Mouse (Mus musculus) stomach, postnatal 0 days (tissue): ENCODE measurements around the gene Tceanc2. TPM values are rescaled to one million over a fixed set of nuclear protein-coding genes. Genes with fewer than 3 reads are reported as not detected.

Source experiments
- ATAC-seq: fragments of 200-750 bp; cut with Nextera tagmentation; 2 replicates; pipeline ENCODE4 v1.8.0; 2017; ENCODE audit not compliant: low FRiP score, low TSS enrichment
- DNase-seq: peaks from one replicate; pipeline ENCODE4 v3.0.0-alpha.2; 2016; ENCODE audit warnings: low spot score
- H3K27ac ChIP-seq: fragments of 300-500 bp; sonication (generic); replicated peaks from 2 replicates; pipeline ENCODE4 v1.5.1; 2014; ENCODE audit warnings: mild to moderate bottlenecking, control low read depth
- H3K27me3 ChIP-seq: fragments of 300-500 bp; sonication (generic); 2 replicates; pipeline ENCODE4 v1.6.1; 2014; ENCODE audit warnings: low read length; ENCODE audit not compliant: control insufficient read depth, insufficient read depth
- H3K36me3 ChIP-seq: fragments of 300-500 bp; sonication (generic); 2 replicates; pipeline ENCODE4 v1.6.1; 2014; ENCODE audit warnings: low read length, mixed read lengths; ENCODE audit not compliant: control insufficient read depth, insufficient read depth
- H3K4me1 ChIP-seq: fragments of 300-500 bp; sonication (generic); replicated peaks from 2 replicates; pipeline ENCODE4 v1.6.1; 2014; ENCODE audit warnings: antibody characterized with exemption; ENCODE audit not compliant: control insufficient read depth, insufficient read depth
- H3K4me2 ChIP-seq: fragments of 300-500 bp; sonication (generic); replicated peaks from 2 replicates; pipeline ENCODE4 v1.6.1; 2014; ENCODE audit warnings: low read depth, mild to moderate bottlenecking, control low read depth, moderate library complexity
- H3K4me3 ChIP-seq: fragments of 300-500 bp; sonication (generic); 2 replicates; pipeline ENCODE4 v1.5.1; 2014; ENCODE audit warnings: low read depth, low read length, control low read depth
- H3K9ac ChIP-seq: fragments of 300-500 bp; sonication (generic); 2 replicates; pipeline ENCODE4 v1.6.1; 2014; ENCODE audit warnings: mild to moderate bottlenecking, low read length, control low read depth, mixed read lengths
- H3K9me3 ChIP-seq: fragments of 300-500 bp; sonication (generic); 2 replicates; pipeline ENCODE4 v1.6.1; 2016; ENCODE audit warnings: low read length; ENCODE audit not compliant: control insufficient read depth
- CTCF ChIP-seq: IDR thresholded peaks from 2 replicates; pipeline ENCODE4 v1.5.1; 2016; ENCODE audit warnings: antibody characterized with exemption, low read depth, mild to moderate bottlenecking, moderate library complexity
- EP300 ChIP-seq: optimal IDR thresholded peaks from 2 replicates; pipeline ENCODE3; 2016; ENCODE audit warnings: antibody characterized with exemption
- WGBS: fragments of 180-500 bp; shearing (Covaris S2); extraction: QIAGEN DNeasy Blood & Tissue Kit; methylation state at CpG from one replicate; pipeline ENCODE4 v1.1.7; 2014; 5-methylcytosine and 5-hydroxymethylcytosine counted together
- polyA plus RNA-seq: library from polyadenylated mRNA; unstranded; fragments of >200 nt; fragmentation: Nextera tagmentation; extraction: Ambion mirVana; gene quantifications from 2 replicates; pipeline ENCODE4 v1.2.1, GENCODE M21; 2015

The Tceanc2 gene
- polyA plus RNA-seq, 1 experiment from 2014 or later: 21.2 TPM

DNA sequence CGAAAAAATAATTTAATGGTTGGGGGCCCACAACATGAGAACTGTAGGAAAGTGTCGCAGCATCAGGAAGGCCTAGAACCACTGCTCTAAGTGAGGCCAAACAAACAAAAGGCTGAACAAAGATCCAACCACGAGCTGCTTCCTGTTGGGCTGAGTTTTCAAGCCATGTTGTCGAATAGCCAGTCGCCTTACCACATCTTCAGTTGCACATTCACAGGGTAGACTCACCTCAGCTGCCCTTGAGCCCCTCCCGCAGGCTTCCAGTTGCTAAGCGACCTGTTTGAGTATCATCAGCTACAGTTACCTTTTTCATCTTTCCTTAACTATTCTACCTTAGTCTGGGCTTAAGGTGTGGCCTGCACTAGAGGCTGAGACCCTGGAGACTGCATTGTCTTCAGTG, 24.1 kb upstream of the Tceanc2 start:
- ATAC-seq: no peak
- no peak for TF ChIP-seq EP300

DNA sequence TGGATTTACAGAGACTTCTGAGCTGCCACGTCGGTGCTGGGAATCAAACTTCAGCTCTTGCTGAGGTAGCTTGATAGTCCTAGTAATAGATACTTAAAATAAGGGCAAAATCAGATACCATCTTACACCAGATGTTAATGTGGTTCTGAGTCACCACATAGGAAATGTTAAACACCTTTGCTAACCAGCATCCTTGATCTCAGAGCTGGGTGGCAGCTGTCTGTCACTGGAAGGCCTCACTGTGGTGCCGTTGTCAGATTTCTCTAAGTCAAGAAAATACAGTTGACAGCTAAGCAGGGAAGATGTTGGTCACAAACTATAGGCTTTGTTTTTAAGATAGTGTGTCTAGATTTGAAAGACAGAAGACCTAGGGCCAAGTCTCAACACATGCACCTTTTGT, 22.9 kb upstream of the Tceanc2 start:
- WGBS: 98% methylated on average over 3 of the region's 3 CpGs
- no peak for DNase-seq
- no peak for TF ChIP-seq EP300
- TF ChIP-seq CTCF: no peak
- no peak for ATAC-seq
- H3K27ac ChIP-seq: no peak overlapping the region
- no peak overlapping the region for H3K4me3 ChIP-seq
- peaks cover 32% of the 10 kb centered on the region for H3K36me3 ChIP-seq
- no peaks in the 10 kb centered on the region for H3K9me3 ChIP-seq
- no peak overlapping the region for H3K9ac ChIP-seq
- H3K4me1 ChIP-seq: no peaks in the 10 kb centered on the region
- H3K4me2 ChIP-seq: no peak overlapping the region
- H3K27me3 ChIP-seq: no peaks in the 10 kb centered on the region

More for the DNA sequence above, 24.1 kb upstream of the Tceanc2 start:
- Histone ChIP-seq H3K27ac (no peak overlapping the region), H3K4me3 (no peak overlapping the region), H3K4me2 (no peak overlapping the region), H3K9me3 (no peaks in the 10 kb centered on the region), H3K9ac (no peak overlapping the region), H3K36me3 (peaks cover 32% of the 10 kb centered on the region), H3K4me1 (no peaks in the 10 kb centered on the region), H3K27me3 (no peaks in the 10 kb centered on the region)
- DNase-seq: no peak
- 78% methylated on average over 7 of the region's 7 CpGs for WGBS

DNA sequence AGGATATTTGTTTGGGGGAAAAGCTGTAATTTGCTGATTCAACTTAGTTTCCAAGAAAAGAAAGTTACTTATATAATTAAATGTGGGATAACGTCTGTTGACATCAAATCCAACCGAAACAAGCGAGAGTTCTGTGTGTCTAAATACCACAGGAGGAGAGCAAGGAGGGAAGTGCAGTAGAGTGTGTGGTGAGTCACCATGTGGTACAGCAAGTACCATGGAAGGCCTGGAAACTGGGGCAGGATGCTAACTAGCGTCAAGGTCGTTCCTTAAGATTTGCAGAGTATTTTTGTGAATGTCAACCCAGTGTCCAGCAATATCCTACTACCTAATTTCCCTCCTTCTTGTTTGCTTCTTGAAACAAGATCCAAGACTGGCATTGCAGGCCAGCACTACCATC, 19.2 kb upstream of the Tceanc2 start:
- H3K4me1 ChIP-seq: no peaks in the 10 kb centered on the region
- ATAC-seq: no peak
- no peaks in the 10 kb centered on the region for H3K9me3 ChIP-seq
- no peak overlapping the region for H3K9ac ChIP-seq
- H3K4me2 ChIP-seq: no peak overlapping the region
- TF ChIP-seq EP300: no peak
- no peak for TF ChIP-seq CTCF
- H3K27ac ChIP-seq: no peak overlapping the region
- 95% methylated on average over 5 of the region's 5 CpGs for WGBS
- no peaks in the 10 kb centered on the region for H3K27me3 ChIP-seq
- no peak overlapping the region for H3K4me3 ChIP-seq
- DNase-seq: no peak
- peaks cover 38% of the 10 kb centered on the region for H3K36me3 ChIP-seq

DNA sequence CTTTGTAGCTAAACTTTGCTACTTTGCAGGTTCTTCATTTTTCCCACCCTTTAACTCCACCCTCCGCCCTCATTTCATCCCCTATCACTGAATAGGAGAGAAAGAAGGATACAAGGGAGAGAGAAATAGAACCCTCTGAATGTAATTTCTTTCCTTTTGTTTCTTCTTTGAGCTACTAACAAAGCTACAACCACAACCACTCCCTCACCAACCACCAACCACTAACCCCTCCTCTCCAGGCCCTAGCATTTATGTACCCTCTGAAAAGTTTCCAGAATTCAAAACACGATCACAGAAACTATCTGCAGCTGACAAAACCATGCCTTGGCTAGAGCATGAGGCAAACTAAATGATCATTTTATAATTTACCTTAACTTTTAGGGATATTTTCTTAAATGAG, 17.5 kb upstream of the Tceanc2 start:
- H3K9ac ChIP-seq: no peak overlapping the region
- DNase-seq: no peak
- H3K27me3 ChIP-seq: no peaks in the 10 kb centered on the region
- 93% methylated on average over 2 of the region's 2 CpGs for WGBS
- H3K27ac ChIP-seq: no peak overlapping the region
- TF ChIP-seq EP300 (no peak), CTCF (no peak)
- H3K4me2 ChIP-seq: no peak overlapping the region
- peaks cover 39% of the 10 kb centered on the region for H3K36me3 ChIP-seq
- no peaks in the 10 kb centered on the region for H3K9me3 ChIP-seq
- H3K4me3 ChIP-seq: no peak overlapping the region
- H3K4me1 ChIP-seq: no peaks in the 10 kb centered on the region
- no peak for ATAC-seq

DNA sequence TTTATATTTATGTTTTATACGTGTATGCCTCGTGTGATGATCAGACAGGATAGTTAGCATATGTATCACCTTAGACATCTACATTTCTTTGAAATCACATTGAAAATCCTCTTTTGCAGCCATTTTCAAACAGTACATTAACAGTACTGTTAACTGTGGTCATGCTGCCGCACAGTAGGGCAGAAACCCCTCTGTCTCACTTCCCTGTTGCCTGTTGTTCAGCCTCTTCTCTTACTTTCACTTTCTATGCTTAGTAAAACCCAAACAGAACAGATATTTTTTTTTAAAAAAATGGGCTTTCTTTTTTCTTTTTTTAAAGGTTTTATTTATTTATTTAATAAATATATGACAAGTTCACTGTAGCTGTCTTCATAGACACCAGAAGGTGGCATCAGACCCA, 14.9 kb upstream of the Tceanc2 start:
- Histone ChIP-seq H3K27ac (no peak overlapping the region), H3K9ac (no peak overlapping the region), H3K4me2 (no peak overlapping the region), H3K36me3 (peaks cover 31% of the 10 kb centered on the region), H3K4me3 (no peak overlapping the region), H3K4me1 (no peaks in the 10 kb centered on the region), H3K9me3 (no peaks in the 10 kb centered on the region), H3K27me3 (no peaks in the 10 kb centered on the region)
- DNase-seq (no peak), ATAC-seq (no peak)
- WGBS: 94% methylated on average over 3 of the region's 3 CpGs
- no peak for TF ChIP-seq EP300
- TF ChIP-seq CTCF: peak; percentile 24; the same call in 1 of the 2 replicates

DNA sequence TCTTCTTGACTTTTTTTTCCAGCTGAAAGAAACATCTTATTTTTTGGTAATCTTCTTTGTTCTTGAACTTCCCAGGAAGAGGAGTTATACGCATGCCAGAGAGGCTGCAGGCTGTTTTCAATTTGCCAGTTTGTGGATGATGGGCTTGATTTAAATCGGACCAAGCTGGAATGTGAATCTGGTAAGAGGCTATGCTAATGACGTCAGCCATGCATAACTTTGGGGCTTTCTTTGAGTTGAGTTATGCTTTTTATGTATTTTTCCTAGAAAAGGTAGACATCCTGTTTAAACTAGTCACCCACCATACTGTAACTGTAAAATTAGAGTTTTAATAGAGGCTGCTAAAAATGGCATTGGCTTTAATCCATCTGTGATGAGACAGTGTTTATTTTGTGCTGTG, 6.8 kb upstream of the Tceanc2 start:
- Histone ChIP-seq H3K27ac (no peak overlapping the region), H3K9me3 (no peaks in the 10 kb centered on the region), H3K4me1 (no peaks in the 10 kb centered on the region), H3K4me2 (no peak overlapping the region), H3K27me3 (no peaks in the 10 kb centered on the region), H3K9ac (no peak overlapping the region), H3K36me3 (peaks cover 13% of the 10 kb centered on the region), H3K4me3 (no peak overlapping the region)
- TF ChIP-seq CTCF (no peak), EP300 (no peak)
- DNase-seq: no peak
- 64% methylated on average over 3 of the region's 3 CpGs for WGBS
- ATAC-seq: no peak
